Mouse (Mus musculus) right cerebral cortex, postnatal 36 days (tissue): ENCODE data around the gene Tab1.
A peak's percentile ranks its signal among the peaks of the same experiment; 100 is the strongest.
"Not testable (repeated sequence)": the region's sequence is repeated elsewhere in the genome, so short reads cannot be mapped to it uniquely, and the experiment has no call there.

Source experiments
- DNase-seq, 2 experiments: peaks; one replicate each; pipeline ENCODE4 v3.0.0; 2022; ENCODE audit warnings: low spot score in 2 of 2, mixed read lengths in 1 of 2

Tab1 gene

DNA sequence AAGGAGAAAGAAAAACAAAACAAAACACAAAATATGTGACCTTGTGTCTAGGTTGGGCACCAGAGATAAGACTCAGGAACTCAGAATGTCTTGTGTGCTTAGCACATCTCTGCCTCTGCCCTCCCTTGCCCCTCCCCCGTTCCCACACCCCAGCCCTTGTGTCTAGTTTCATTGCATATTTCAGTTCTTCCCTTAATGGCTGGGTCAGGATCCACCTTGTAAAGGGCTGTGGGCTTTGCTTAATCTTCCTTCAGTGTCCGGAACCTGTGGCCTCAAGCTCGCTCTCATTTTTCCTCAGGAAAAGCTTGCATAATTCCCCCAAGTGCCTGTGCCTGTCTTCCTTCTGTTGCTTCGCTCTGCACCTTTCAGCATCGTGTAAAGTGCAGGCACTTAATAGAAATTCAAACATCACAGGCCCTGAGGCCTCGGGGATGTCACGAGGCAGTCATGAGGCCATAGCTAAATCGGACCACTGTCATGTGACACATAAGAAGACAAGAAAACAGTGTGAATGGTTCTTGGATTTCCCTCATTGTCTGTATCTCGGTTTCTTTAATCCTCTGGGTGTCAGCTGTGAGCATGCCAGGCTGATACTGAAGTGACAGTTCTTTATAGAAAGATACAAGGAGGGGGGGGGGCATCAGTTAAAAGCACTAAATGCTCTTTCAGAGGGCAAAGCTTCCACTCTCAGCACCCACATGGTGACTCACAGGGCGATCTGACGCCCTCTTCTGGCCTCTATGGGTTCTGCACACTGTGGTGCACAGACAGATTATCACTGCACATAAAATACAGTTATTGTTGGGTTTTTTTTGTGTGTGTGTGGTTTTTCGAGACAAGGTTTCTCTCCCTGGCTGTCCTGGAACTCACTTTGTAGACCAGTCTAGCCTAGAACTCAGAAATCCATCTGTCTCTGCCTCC, 27.2 kb upstream of the Tab1 start:
- no peak for DNase-seq

DNA sequence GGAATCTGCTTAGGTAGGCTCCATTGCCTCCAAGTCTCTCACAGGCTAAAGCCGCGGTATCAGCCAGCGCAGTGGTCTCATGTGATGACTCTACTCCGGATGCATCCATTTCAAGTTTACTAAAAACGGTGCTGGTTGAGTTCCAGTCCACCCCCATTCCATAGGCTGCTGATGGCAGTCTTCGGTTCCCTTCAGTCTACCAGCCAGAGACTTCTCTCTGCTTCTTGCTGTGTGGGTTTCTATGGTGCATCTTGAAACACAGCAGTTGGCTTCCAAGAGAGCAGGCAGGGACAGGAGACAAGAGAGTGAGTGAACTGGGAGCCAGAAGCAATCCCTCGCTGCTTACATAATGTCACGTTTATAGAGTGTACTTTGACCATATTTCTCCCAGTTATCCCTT, 25.8 kb upstream of the Tab1 start:
- peak in 1 of 2 experiments; percentile 51 for DNase-seq

DNA sequence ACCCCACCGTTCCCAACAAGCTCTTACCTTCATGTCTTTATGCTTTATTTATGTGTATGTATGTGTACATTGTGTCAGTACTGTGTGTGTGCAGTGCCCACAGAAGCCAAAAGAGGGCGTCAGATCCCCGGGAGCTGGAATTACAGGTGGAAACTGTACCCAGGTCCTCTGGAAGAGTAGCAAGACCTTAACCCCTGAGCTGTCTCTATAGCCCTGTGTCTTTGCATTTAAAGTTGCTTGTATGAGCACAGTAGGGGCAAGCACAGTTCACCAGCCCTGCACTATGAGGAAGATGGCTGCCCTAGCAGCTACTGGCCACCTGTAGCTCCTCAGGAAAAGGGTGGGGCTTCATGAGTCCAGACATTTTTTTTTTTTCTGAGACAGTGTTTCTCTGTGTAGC, 25.4 kb upstream of the Tab1 start:
- no peak for DNase-seq

DNA sequence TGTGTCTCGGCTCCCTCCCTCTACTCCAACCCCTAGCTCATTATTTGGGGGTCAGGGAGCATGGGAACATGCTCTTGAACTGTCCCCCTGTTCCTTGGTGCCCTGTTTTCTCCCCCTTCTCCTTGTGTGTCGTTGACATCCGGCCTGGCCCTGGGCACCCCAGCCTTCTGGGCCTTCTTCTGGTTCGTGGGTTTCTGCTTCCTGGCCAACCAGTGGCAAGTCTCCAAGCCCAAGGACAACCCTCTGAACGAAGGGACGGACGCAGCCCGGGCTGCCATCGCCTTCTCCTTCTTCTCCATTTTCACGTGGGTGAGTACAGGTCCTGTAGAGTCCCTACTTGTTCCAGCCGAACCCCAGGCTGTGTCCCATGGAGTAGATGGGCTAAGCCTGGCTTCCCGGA, 21.5 kb upstream of the Tab1 start:
- no peak for DNase-seq

DNA sequence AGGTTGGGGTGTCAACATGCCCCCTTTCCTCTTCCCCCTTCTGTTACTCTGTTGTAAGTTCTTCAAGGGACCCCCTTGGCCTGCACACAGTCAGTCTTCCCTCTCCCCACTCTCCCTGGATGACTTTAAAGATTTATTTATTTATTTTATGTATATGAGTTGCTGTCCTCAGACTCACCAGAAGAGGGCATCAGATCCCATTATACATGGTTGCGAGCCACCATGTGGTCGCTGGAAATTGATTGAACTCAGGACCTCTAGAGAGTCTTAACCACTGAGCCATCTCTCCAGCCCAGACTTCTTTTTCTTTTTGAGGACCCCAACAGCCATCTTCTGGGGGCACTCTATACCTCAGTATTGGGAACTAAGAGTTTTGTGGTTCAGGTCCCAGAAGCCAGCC, 20.4 kb upstream of the Tab1 start:
- DNase-seq: no peak

DNA sequence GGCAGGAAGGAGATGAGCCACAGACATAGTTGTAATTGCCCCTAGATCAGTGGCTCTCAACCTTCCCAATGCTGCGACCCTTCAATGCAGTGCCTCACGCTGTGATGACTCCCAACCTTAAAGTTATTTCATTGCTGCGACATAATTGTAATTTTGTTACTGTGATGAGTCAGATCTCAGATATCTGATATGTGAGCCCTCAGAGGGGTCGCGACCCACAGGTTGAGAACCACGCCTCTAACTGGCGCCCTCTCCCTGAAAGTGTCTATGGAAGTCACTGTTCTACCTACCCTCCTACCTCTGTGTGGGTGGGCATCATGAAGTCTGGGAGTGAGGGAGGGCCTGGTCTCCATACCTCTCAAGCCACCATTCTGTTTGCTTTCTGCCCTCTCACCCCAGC, 18.5 kb upstream of the Tab1 start:
- no peak for DNase-seq

DNA sequence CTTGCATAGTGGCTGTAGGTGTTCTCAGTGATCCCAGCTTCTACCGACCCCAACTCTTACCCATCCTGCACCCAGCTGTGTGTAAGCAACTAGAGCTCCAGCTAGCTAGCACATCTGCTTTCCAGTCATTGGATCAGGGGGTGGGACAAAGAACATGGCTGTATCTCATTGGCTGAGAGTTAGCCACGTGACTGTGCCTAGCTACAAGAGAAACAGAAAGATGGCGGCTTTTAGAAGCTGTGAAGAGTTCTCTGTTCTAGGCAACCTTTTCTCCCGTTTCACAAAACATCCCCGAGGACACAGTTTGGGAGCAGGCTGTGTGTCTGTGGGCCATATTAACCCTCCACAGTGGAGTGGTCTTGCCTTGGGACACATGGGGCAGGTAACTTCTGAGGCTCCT, 17.7 kb upstream of the Tab1 start:
- DNase-seq: no peak

DNA sequence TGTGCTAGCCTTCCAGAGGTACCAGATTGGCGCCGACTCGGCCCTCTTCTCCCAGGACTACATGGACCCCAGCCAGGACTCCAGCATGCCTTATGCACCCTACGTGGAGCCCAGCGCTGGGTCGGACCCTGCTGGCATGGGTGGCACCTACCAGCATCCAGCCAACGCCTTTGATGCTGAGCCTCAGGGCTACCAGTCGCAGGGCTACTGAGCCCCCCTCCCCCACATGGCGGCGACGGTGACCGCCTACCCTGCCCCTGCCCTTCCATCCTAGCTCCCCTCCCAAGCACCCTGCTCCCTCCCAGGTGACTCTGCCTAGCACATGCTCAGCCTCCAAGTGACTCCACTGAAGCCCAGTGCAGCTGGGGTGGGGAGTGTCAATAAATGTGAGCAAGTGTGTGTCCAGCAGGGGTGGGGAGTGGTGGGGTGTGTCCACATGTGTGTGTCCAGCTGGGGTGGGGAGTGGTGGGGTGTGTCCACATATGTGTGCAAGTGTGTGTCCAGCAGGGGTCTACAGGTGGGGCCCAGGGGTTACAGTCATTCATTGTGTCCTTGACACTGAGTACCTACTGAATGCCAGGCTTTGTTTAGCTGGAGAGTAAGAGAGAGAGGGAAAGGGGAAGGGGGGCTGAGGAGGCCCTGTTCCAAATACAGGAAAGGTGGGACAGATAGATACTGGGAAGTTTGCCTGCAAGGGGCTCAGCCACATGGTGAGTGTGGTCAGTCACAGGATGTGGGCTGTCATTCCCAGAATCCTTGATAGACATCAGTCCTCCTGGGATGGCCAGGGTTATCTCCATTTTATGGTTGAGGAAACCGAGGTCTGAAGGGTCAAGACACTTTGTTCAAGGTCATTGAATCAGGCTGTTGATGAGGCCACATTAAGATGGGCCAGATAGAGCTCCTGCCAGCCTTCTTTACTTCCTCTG, 16.8 kb upstream of the Tab1 start:
- no peak for DNase-seq

DNA sequence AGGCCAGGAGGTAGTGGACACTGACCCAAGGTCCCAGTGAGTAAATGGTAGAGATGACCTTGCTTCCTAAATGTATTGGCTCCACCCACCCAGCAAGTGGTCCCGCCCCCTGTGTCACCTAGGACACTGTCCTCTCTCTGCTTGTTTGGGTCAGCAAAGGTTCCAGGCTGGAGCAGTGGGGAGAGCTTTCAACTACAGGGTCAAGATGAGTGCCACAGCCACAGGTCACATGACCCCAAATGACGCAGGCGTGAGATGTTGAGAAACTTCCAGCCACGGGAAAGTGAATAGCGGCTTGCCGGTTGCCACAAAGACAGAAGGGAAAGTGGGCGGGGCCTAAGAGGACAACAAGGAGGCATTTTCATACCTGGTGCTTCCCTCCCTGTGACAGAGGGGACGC, 15.8 kb upstream of the Tab1 start:
- DNase-seq: no peak

DNA sequence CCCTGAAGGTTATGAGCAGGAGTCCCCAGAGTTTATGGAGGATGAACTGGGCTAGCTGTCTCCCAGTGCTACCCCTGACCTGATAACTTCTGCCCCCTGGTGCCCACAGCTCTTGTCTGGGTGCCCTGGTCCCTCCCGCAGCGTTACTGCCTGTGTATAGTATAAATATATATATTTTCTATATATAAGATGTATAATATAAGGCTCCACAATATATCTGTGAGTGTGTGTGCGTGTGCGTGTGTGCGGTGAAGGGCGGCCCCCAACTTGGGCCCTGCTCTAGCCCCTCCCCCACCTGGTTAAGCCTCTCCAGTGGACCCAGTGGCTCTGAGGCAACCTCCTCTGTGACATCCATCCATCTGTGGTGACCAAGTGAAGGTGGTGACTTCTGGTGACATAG, 13.9 kb upstream of the Tab1 start:
- DNase-seq: no peak

DNA sequence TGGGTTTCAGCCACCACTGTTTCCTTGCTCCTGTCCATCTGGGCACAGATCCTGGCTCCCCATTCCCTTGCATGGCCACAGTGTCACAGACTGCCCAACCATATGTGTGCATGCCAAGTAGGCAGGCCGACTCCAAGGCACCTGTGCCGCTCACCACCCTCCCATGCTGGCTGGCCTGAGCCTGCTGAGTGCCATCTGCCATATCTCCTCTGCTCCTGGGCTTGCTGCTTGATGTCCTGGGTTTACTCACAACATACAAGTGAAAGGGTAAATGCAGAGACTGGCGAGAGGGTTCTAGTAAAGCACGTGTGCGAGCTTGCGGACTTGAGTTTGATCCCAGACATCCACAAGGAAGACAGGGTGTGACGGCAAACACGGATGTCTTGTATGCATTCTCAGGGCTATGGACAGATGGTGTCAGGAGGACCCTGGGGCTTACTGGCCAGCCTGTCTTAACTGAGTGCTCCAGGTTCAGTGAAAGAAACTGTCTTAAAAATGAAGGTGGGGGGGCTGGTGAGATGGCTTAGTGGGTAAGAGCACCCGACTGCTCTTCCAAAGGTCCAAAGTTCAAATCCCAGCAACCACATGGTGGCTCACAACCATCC, 11.1 kb upstream of the Tab1 start:
- no peak for DNase-seq

DNA sequence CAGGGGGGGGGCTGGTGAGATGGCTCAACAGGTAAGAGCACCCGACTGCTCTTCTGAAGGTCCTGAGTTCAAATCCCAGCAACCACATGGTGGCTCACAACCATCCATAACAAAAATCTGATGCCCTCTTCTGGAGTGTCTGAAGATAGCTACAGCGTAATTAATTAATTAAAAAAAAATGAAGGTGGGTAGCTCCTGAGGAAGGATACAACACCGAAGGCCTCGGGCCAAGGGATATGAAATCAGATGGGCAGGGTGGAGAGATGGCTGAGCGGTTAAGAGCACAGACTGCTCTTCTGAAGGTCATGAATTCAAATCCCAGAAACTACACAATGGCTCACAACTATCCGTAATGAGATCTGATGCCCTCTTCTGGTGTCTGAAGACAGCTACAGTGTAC, 10.5 kb upstream of the Tab1 start:
- DNase-seq: not testable (repeated sequence)

DNA sequence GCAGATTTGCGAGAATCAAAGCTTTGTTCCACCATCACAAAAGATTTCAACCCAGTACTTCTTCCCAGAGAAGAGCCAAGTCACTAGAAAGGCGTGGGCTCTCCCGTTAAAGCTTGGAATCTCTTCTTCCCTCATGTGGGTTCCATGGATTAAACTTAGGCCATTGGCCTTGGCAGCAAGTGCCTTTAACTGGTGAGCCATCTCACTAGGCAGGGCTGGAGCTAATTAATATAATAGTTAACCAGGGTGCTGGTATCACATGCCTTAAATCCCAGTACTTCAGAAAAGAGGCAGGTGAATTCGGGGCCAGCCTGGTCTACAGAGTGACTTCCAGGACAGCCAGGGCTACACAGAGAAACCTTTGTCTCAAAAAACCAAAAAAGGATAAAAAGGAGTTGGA, 8.3 kb upstream of the Tab1 start:
- no peak for DNase-seq

DNA sequence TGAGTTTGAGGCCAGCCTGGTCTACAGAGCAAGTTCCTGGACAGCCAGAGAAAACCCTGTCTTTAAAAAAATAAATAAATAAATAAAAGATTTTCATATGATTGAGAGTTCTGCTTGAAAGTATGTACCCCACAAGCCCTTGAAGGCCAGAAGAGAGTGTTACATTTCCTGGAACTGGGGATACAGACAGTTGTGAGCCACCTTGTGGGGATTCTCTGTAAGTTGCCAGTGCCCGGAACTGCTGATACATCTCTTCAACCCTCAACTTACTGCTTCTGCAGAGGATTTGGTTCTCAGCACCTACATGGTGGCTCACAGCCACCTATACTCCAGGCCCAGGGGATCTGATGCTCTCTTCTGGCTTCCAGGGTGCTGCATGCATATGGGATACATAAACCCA, 5.7 kb upstream of the Tab1 start:
- DNase-seq: no peak

DNA sequence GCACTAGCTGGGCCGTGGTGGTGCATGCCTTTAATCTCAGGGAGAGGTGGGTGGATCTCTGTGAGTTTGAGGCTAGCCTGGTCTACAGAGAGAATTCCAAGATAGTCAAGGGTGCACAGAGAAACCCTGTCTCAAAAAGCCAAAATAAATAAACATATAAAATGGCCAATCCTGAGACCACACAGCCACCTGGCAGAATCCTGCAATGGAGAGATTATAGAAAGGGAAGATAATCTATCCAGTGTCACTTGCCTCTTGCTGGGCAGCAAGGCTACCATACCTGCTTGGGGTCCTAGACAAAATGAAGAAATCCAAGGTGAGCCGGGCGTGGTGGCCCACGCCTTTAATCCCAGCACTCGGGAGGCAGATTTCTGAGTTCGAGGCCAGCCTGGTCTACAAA, 2.9 kb upstream of the Tab1 start:
- no peak for DNase-seq

DNA sequence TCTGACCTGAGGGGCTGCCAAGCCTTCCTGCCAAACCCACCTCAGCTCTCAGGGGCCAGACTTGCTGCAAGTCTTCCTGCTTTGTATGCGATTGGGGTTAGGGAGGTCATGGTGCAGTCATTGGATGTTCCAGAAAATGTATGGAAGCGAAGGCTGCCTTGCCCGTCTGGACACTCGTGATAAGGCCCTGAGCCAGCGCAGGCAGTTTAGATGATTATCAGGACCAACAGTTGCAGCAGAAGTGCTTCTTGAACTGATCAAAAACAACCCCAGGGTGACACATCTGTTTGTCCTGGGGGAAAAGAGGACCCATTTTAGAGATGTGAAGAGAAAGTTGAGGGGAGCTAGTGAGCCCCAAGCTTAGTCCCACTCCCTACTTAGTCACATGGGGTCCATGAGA, 2.2 kb upstream of the Tab1 start:
- DNase-seq: no peak

DNA sequence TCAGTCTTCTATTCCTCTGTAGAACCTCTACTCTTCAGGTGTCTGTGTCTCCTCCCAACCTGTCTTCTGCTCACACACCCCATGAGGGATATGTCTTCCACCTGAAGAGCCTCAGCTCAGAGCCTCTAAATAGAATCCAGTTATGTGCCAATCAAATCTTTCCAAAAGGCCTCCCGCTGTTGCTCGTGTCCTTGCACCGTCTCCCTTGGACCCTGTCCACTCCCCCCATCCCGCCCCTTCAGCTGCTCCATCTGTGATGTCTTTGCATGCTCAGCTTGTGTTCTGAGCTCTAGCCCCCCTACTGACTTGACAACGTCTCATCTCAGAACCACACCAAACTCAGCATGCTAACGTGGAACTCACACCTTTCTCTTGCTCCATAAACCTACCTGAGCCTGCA, 1.5 kb upstream of the Tab1 start:
- no peak for DNase-seq

DNA sequence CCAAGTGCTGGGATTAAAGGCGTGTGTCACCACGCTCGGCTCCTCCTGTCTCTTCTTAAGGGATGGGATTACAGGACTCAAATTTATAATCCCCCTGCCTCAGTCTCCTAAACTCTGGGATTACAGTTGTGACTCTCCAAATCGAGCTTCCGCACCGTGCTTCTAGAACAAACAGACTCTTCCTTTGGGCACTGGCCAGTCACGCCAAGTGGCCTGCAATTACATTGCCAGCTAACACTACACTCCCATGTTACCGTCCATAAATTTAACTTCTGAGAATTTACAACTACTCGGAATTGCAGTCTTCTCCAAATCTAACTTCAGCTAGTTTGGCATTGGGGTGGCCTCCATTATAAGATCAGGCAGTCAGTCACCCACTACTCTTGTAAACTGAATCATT, 475 bp upstream of the Tab1 start:
- DNase-seq: no peak

DNA sequence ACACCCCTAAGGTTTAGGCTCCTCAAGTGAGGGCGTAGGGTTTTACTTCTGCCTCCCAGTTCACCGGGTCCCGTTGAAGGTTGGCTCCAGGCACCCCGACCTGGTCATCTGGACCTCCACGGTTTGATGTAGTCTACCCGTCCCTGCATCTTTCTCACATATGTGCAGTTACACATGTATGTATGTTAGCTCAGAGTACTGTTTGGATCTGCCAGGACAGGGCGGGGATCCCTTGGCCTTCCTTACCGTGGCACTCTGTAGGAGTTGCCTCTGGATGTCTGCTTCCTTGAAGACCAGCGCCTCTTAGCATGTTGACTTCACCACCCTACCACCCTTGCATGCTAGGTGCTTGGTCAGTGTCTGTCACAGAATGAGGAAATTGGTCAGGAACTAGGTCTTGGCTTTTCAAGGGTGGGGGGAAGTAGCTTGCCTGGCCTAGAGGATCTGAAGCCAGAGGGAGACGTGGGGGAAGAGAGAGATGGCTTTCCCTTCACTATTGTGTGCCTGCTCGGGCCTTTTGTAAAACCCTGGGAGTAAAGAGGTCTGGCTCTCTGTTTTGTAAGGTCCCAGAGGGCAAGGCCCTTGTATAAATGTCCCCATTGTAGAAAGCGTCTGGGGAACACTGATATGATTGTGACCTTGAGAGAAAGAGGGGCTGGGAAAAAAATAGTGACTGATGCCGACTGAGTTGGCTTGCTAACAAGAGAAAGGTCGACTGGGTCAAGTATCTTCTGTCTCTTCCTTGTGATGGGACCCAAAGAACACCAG, 939 bp downstream of the Tab1 start:
- no peak for DNase-seq

DNA sequence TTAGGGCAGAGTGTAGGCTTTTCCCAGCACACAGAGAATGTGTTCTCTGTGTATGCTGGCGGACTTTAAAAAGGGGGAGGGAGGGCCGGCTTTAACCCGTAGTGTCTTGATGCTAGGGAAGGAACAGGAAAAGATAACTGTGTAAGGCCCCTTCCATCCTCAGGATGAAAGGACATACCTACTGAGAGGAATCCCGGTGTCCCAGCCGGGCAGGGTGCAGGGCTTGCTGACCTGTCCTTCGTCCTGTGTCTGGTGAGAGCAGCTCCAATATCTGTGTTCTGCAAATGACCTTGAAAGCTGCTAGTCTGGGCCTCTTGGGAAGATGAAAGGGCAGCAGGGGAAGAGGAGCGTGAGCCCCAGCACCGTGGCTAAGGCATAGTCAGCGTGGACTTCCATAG, 1.5 kb downstream of the Tab1 start:
- no peak for DNase-seq

DNA sequence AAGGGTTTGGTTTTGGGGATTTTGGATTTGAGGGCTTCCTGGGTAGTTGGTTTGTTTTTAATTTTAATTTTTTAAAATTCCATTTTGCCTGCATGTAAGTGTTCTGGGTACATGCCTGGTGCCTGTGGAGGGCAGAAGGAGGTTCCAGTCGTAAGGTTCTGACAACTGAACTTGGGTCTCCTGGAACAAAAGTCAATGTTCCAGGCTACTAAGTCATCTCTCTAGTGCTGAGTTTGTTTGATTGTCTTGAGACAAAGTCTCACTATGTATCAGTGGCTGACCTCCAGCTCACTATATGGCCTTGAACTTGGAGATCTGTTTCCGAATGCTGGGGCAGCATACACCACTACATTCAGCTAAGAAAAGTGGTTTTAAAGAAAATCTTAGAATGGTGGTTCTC, 2.6 kb downstream of the Tab1 start:
- no peak for DNase-seq

DNA sequence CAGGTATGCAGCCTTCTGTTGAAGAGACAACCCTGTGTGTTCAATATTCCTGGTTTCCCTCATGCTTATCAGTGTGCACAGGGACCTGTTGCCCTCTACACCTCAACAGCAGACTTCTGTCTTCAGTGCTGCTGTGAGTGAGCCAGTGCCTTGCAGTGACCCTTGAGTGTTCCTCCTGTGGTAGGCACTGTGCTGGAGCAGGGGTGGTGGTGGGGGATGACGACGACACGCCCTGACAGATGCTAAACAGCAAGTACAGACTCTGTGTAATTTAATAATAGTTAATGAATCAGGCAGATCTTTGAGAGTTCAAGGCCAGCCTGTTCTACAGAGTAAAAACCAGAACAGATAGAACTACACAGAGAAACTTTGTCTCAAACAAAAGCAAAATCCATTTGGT, 3.7 kb downstream of the Tab1 start:
- no peak for DNase-seq
